Mouse (Mus musculus) MEL (cell line): ENCODE measurements around the gene Rapgef1. TPM values are rescaled to one million over a fixed set of nuclear protein-coding genes. Genes with fewer than 3 reads are reported as not detected.
A peak's percentile ranks its signal among the peaks of the same experiment; 100 is the strongest.

Source experiments
- DNase-seq: peaks from one replicate; pipeline ENCODE4 v3.0.0; 2011; ENCODE audit warnings: low read depth, low spot score
- H3K27ac ChIP-seq: 2 replicates; pipeline ENCODE4 v1.5.1; 2012; ENCODE audit warnings: low read depth, mild to moderate bottlenecking, control low read depth, low read length, moderate library complexity; ENCODE audit not compliant: control insufficient read depth
- H3K27me3 ChIP-seq, 2 experiments: fragments of 150-350 bp in 1 of 2; sonication (generic) in 1 of 2; 2 replicates each; pipeline ENCODE4 v1.6.1; 2012; ENCODE audit warnings: low read length in 2 of 2, mild to moderate bottlenecking in 2 of 2, improper control_type of control experiment in 1 of 2, moderate library complexity in 1 of 2; ENCODE audit not compliant: insufficient read depth in 2 of 2, control insufficient read depth in 1 of 2
- H3K36me3 ChIP-seq, 2 experiments: 2 replicates each; pipeline ENCODE4 v1.6.1; 2012 to 2014; ENCODE audit warnings: low read length in 2 of 2, improper control_type of control experiment in 1 of 2, inconsistent platforms in 1 of 2, mild to moderate bottlenecking in 1 of 2; ENCODE audit not compliant: insufficient read depth in 2 of 2, control insufficient read depth in 1 of 2
- H3K4me1 ChIP-seq, 2 experiments: fragments of 150-350 bp in 1 of 2; sonication (generic) in 1 of 2; 2 replicates each; pipeline ENCODE4 v1.6.1; 2012; ENCODE audit warnings: low read length in 2 of 2, improper control_type of control experiment in 1 of 2, mild to moderate bottlenecking in 1 of 2; ENCODE audit not compliant: insufficient read depth in 2 of 2, control insufficient read depth in 1 of 2
- H3K4me3 ChIP-seq, 2 experiments: fragments of 150-350 bp in 1 of 2; sonication (generic) in 1 of 2; 2 replicates each; pipeline ENCODE4 v1.5.1; 2012; ENCODE audit warnings: low read depth in 2 of 2, low read length in 2 of 2, mild to moderate bottlenecking in 2 of 2, moderate library complexity in 2 of 2, control low read depth in 1 of 2, improper control_type of control experiment in 1 of 2; ENCODE audit not compliant: control insufficient read depth in 1 of 2, insufficient read depth in 1 of 2
- H3K79me2 ChIP-seq: 2 replicates; pipeline ENCODE4 v1.6.1; 2012; ENCODE audit warnings: mild to moderate bottlenecking, low read length, moderate library complexity; ENCODE audit not compliant: control insufficient read depth, poor library complexity, insufficient read depth
- H3K9ac ChIP-seq: 2 replicates; pipeline ENCODE4 v1.6.1; 2012; ENCODE audit warnings: low read depth, mild to moderate bottlenecking, control low read depth, low read length, moderate library complexity; ENCODE audit not compliant: control insufficient read depth, poor library complexity, severe bottlenecking
- H3K9me3 ChIP-seq: fragments of 150-350 bp; sonication (generic); replicated peaks from 2 replicates; pipeline ENCODE4 v1.6.1; 2012; ENCODE audit warnings: mild to moderate bottlenecking, low read length, improper control_type of control experiment, moderate library complexity; ENCODE audit not compliant: insufficient read depth
- BHLHE40 ChIP-seq: IDR thresholded peaks from 2 replicates; pipeline ENCODE4 v1.6.1; 2012; ENCODE audit warnings: low read depth, mild to moderate bottlenecking, inconsistent platforms, low read length, improper control_type of control experiment, borderline replicate concordance
- CHD2 ChIP-seq: IDR thresholded peaks from 2 replicates; pipeline ENCODE4 v1.6.1; 2011; ENCODE audit warnings: low read length, improper control_type of control experiment
- CTCF ChIP-seq, 3 experiments: IDR thresholded peaks in 2 of 3; conservative IDR thresholded peaks in 1 of 3; 2 replicates each; pipeline ENCODE4 v1.5.1; 2011 to 2012; ENCODE audit warnings: low read length in 3 of 3, low read depth in 2 of 3, mild to moderate bottlenecking in 2 of 3, improper control_type of control experiment in 1 of 3, inconsistent platforms in 1 of 3, mixed read lengths in 1 of 3, moderate library complexity in 1 of 3; ENCODE audit not compliant: control insufficient read depth in 1 of 3, insufficient read depth in 1 of 3, poor library complexity in 1 of 3, severe bottlenecking in 1 of 3
- ELF1 ChIP-seq: IDR thresholded peaks from 2 replicates; pipeline ENCODE4 v1.6.1; 2014; ENCODE audit warnings: low read depth, mild to moderate bottlenecking, inconsistent platforms, low read length, improper control_type of control experiment, moderate library complexity
- EP300 ChIP-seq, 2 experiments: IDR thresholded peaks; 2 replicates each; pipeline ENCODE4 v1.6.1; 2011; ENCODE audit warnings: improper control_type of control experiment in 2 of 2, low read length in 2 of 2, low read depth in 1 of 2, mild to moderate bottlenecking in 1 of 2
- ETS1 ChIP-seq: IDR thresholded peaks from 2 replicates; pipeline ENCODE4 v1.6.1; 2012; ENCODE audit warnings: low read depth, mild to moderate bottlenecking, inconsistent platforms, low read length, improper control_type of control experiment, moderate library complexity
- MAFK ChIP-seq: IDR thresholded peaks from 2 replicates; pipeline ENCODE4 v1.6.1; 2011; ENCODE audit warnings: low read depth, mild to moderate bottlenecking, low read length, improper control_type of control experiment, borderline replicate concordance
- MAZ ChIP-seq: IDR thresholded peaks from 2 replicates; pipeline ENCODE4 v1.6.1; 2012; ENCODE audit warnings: low read depth, mild to moderate bottlenecking, inconsistent platforms, low read length, improper control_type of control experiment
- MEF2A ChIP-seq: IDR thresholded peaks from 2 replicates; pipeline ENCODE4 v1.6.1; 2014; ENCODE audit warnings: low read depth, mild to moderate bottlenecking, inconsistent platforms, low read length, improper control_type of control experiment; ENCODE audit not compliant: poor library complexity, insufficient replicate concordance, severe bottlenecking; ENCODE audit errors: extremely low read depth
- MXI1 ChIP-seq: IDR thresholded peaks from 2 replicates; pipeline ENCODE4 v1.6.1; 2011; ENCODE audit warnings: mild to moderate bottlenecking, low read depth, low read length, improper control_type of control experiment
- NELFE ChIP-seq: IDR thresholded peaks from 2 replicates; pipeline ENCODE4 v1.6.1; 2011; ENCODE audit warnings: low read depth, low read length, improper control_type of control experiment
- NRF1 ChIP-seq: IDR thresholded peaks from 2 replicates; pipeline ENCODE4 v1.6.1; 2014; ENCODE audit warnings: low read depth, mild to moderate bottlenecking, inconsistent platforms, low read length, improper control_type of control experiment, moderate library complexity; ENCODE audit not compliant: poor library complexity, insufficient read depth, severe bottlenecking
- POLR2A ChIP-seq, 2 experiments: IDR thresholded peaks; 2 replicates each; pipeline ENCODE4 v1.6.1; 2011 to 2012; ENCODE audit warnings: low read length in 2 of 2, mild to moderate bottlenecking in 2 of 2, control low read depth in 1 of 2, improper control_type of control experiment in 1 of 2, low read depth in 1 of 2, moderate library complexity in 1 of 2; ENCODE audit not compliant: control insufficient read depth in 1 of 2, insufficient read depth in 1 of 2, poor library complexity in 1 of 2
- POLR2AphosphoS5 ChIP-seq: IDR thresholded peaks from 2 replicates; pipeline ENCODE4 v1.6.1; 2012; ENCODE audit warnings: low read depth, borderline replicate concordance, mild to moderate bottlenecking, inconsistent platforms, low read length, moderate library complexity, mixed read lengths
- RAD21 ChIP-seq: IDR thresholded peaks from 2 replicates; pipeline ENCODE4 v1.6.1; 2011; ENCODE audit warnings: mild to moderate bottlenecking, low read depth, low read length, improper control_type of control experiment
- SIN3A ChIP-seq: IDR thresholded peaks from 2 replicates; pipeline ENCODE4 v1.6.1; 2012; ENCODE audit warnings: low read length, improper control_type of control experiment, inconsistent platforms
- SMC3 ChIP-seq: IDR thresholded peaks from 2 replicates; pipeline ENCODE4 v1.6.1; 2011; ENCODE audit warnings: low read depth, low read length, improper control_type of control experiment
- TCF12 ChIP-seq: IDR thresholded peaks from 2 replicates; pipeline ENCODE4 v1.6.1; 2014; ENCODE audit warnings: low read depth, mild to moderate bottlenecking, inconsistent platforms, low read length, improper control_type of control experiment, moderate library complexity
- USF2 ChIP-seq, 2 experiments: IDR thresholded peaks; 2 replicates each; pipeline ENCODE4 v1.6.1; 2011 to 2012; ENCODE audit warnings: improper control_type of control experiment in 2 of 2, low read length in 2 of 2, borderline replicate concordance in 1 of 2, inconsistent platforms in 1 of 2, low read depth in 1 of 2, mild to moderate bottlenecking in 1 of 2; ENCODE audit not compliant: insufficient read depth in 1 of 2
- ZC3H11A ChIP-seq: IDR thresholded peaks from 2 replicates; pipeline ENCODE4 v1.6.1; 2012; ENCODE audit warnings: low read depth, mild to moderate bottlenecking, inconsistent platforms, low read length, improper control_type of control experiment
- ZKSCAN1 ChIP-seq: IDR thresholded peaks from 2 replicates; pipeline ENCODE4 v1.6.1; 2012; ENCODE audit warnings: low read depth, mild to moderate bottlenecking, inconsistent platforms, low read length, improper control_type of control experiment, moderate library complexity
- polyA plus RNA-seq, 2 experiments: library from polyadenylated mRNA; stranded (reverse) in 1 of 2; unstranded in 1 of 2; fragments of >175 nt in 1 of 2; fragments of >200 nt in 1 of 2; gene quantifications; 2 replicates each; pipeline versions ENCODE4 v1.2.1 to v1.2.4; 2012; ENCODE audit warnings: low replicate concordance in 2 of 2, low read depth in 1 of 2; ENCODE audit not compliant: insufficient read length in 2 of 2, insufficient read depth in 1 of 2, missing spikeins in 1 of 2
- total RNA-seq: library from RNA; depleted of rRNA; stranded (reverse); fragments of 300-350 nt; gene quantifications from 2 replicates; pipeline ENCODE4 v1.2.3, GENCODE M21; 2012

The Rapgef1 gene
- total and polyA plus RNA-seq, 3 experiments = 57.2 to 88.3 (median 77.0) TPM

- H3K9ac ChIP-seq = no peak overlapping the region
- no peaks in the 10 kb centered on the region for H3K9me3 ChIP-seq
- peaks cover 40 to 42% of the 10 kb centered on the region in 2 experiments for H3K4me1 ChIP-seq
- H3K4me3 ChIP-seq = no peak overlapping the region
- peaks cover 3% of the 10 kb centered on the region; the same call in 1 of the 2 replicates for H3K79me2 ChIP-seq
- TF ChIP-seq NELFE (no peak), NRF1 (no peak)
- peaks cover 0 to 30% of the 10 kb centered on the region in 2 experiments; a peak in 3 of 4 replicates for H3K36me3 ChIP-seq
- H3K27ac ChIP-seq = no peak overlapping the region
- no peak for DNase-seq
- no peaks in the 10 kb centered on the region for H3K27me3 ChIP-seq
Measured at GRCm38 (mm10) chr2:29668963-29669362, 49.4 kb downstream of the Rapgef1 start.

GRCm38 (mm10) chr2:29669711-29670110 lies 50.2 kb downstream of the Rapgef1 start:
- Histone ChIP-seq H3K27me3 (no peaks in the 10 kb centered on the region), H3K9me3 (no peaks in the 10 kb centered on the region), H3K36me3 (peaks cover 0 to 30% of the 10 kb centered on the region in 2 experiments; a peak in 3 of 4 replicates), H3K79me2 (peaks cover 6% of the 10 kb centered on the region), H3K4me1 (peaks cover 40 to 42% of the 10 kb centered on the region in 2 experiments), H3K27ac (no peak overlapping the region), H3K9ac (no peak overlapping the region), H3K4me3 (no peak overlapping the region)
- TF ChIP-seq RAD21 (no peak), MAFK (no peak), CTCF (IDR thresholded peaks at IDR 0.05 in 2 of 3, conservative IDR thresholded peaks at IDR 0.05 in 1 of 3; ENCODE audit: control insufficient read depth in 1 of 3, insufficient read depth in 1 of 3, low read depth in 2 of 3, low read length in 3 of 3, poor library complexity in 1 of 3, severe bottlenecking in 1 of 3) (no peak), POLR2A (IDR thresholded peaks at IDR 0.05; ENCODE audit: control insufficient read depth in 1 of 2, insufficient read depth in 1 of 2, low read depth in 1 of 2, low read length in 2 of 2, poor library complexity in 1 of 2) (no peak), USF2 (IDR thresholded peaks at IDR 0.05; ENCODE audit: borderline replicate concordance in 1 of 2, insufficient read depth in 1 of 2, low read depth in 1 of 2, low read length in 2 of 2) (no peak), ZC3H11A (no peak)
- no peak for DNase-seq

GRCm38 (mm10) chr2:29670231-29670991 lies 50.9 kb downstream of the Rapgef1 start:
- no peak overlapping the region for H3K4me3 ChIP-seq
- peak overlapping the region; percentile 8; the same call in 1 of the 2 replicates for H3K27ac ChIP-seq
- H3K79me2 ChIP-seq = peaks cover 6% of the 10 kb centered on the region
- peak; percentile 82 for DNase-seq
- H3K4me1 ChIP-seq = peaks cover 40 to 42% of the 10 kb centered on the region in 2 experiments
- H3K27me3 ChIP-seq = no peaks in the 10 kb centered on the region
- H3K9ac ChIP-seq = no peak overlapping the region
- peaks cover 0 to 30% of the 10 kb centered on the region in 2 experiments; a peak in 3 of 4 replicates for H3K36me3 ChIP-seq
- H3K9me3 ChIP-seq = no peaks in the 10 kb centered on the region
- TF ChIP-seq EP300 (IDR thresholded peaks at IDR 0.05; ENCODE audit: low read depth in 1 of 2, low read length in 2 of 2) = no peak
- peak; percentile 66 for TF ChIP-seq ETS1
- TF ChIP-seq MAZ = peak; percentile 83
- peak; percentile 56 for TF ChIP-seq SMC3
- peak; percentile 56 for TF ChIP-seq RAD21
- TF ChIP-seq ZC3H11A = peak; percentile 52
- TF ChIP-seq TCF12 = 0 out of 2 replicates have a peak, but pooled peaks have one; percentile 9
- no peak for TF ChIP-seq CHD2
- no peak for TF ChIP-seq ELF1
- TF ChIP-seq CTCF (IDR thresholded peaks at IDR 0.05 in 2 of 3, conservative IDR thresholded peaks at IDR 0.05 in 1 of 3; ENCODE audit: control insufficient read depth in 1 of 3, insufficient read depth in 1 of 3, low read depth in 2 of 3, low read length in 3 of 3, poor library complexity in 1 of 3, severe bottlenecking in 1 of 3) = peak; percentile 59 to 72 (median 59); a peak in 5 of 6 replicates
- TF ChIP-seq MXI1 = peak; percentile 76
- no peak for TF ChIP-seq POLR2AphosphoS5
- TF ChIP-seq USF2 (IDR thresholded peaks at IDR 0.05; ENCODE audit: borderline replicate concordance in 1 of 2, insufficient read depth in 1 of 2, low read depth in 1 of 2, low read length in 2 of 2) = no peak
- TF ChIP-seq BHLHE40 = 0 out of 2 replicates have a peak, but pooled peaks have one; percentile 2
- TF ChIP-seq MEF2A = no peak
- TF ChIP-seq SIN3A = peak; percentile 70
- no peak for TF ChIP-seq ZKSCAN1
